Mouse (Mus musculus): ENCODE data around the gene Gjb2. TPM values are rescaled to one million over a fixed set of nuclear protein-coding genes. Genes with fewer than 3 reads are reported as not detected.
A peak's percentile ranks its signal among the peaks of the same experiment; 100 is the strongest.
"Not testable (repeated sequence)": the region's sequence is repeated elsewhere in the genome, so short reads cannot be mapped to it uniquely, and the experiment has no call there.

Gene Gjb2
- polyA plus RNA-seq, 1 experiment from 2014 or later = 11.4 TPM

- Histone ChIP-seq H3K4me3 (replicated peaks) (peak overlapping the region; percentile 56), H3K36me3 (no peaks in the 10 kb centered on the region), H3K9ac (replicated peaks) (no peak overlapping the region), H3K27ac (replicated peaks) (no peak overlapping the region), H3K9me3 (replicated peaks) (no peaks in the 10 kb centered on the region), H3K27me3 (replicated peaks) (peaks cover 67% of the 10 kb centered on the region), H3K4me2 (peak overlapping the region; percentile 99), H3K4me1 (peaks cover 20% of the 10 kb centered on the region)
- ATAC-seq (ENCODE audit: low FRiP score) = no peak
- 14% methylated on average over 14 of the region's 14 CpGs for WGBS
These were observed 609 bp upstream of the Gjb2 start for GRCm38 (mm10) chr14:57105111-57105510.

- peak; percentile 32; the same call in 1 of the 2 replicates for ATAC-seq (ENCODE audit: low FRiP score)
- Histone ChIP-seq H3K36me3 (no peaks in the 10 kb centered on the region), H3K4me2 (peak overlapping the region; percentile 99), H3K4me3 (replicated peaks) (peak overlapping the region; percentile 56), H3K9me3 (replicated peaks) (no peaks in the 10 kb centered on the region), H3K27ac (replicated peaks) (no peak overlapping the region), H3K27me3 (replicated peaks) (peaks cover 67% of the 10 kb centered on the region), H3K4me1 (peaks cover 20% of the 10 kb centered on the region), H3K9ac (replicated peaks) (peak overlapping the region; percentile 42)
- WGBS = 2% methylated on average over 22 of the region's 22 CpGs
These were observed 794 bp downstream of the Gjb2 start for GRCm38 (mm10) chr14:57103711-57104105.

- Histone ChIP-seq H3K4me1 (peaks cover 20% of the 10 kb centered on the region), H3K9ac (replicated peaks) (no peak overlapping the region), H3K4me3 (replicated peaks) (peak overlapping the region; percentile 56), H3K9me3 (replicated peaks) (no peaks in the 10 kb centered on the region), H3K4me2 (peak overlapping the region; percentile 99), H3K36me3 (no peaks in the 10 kb centered on the region), H3K27me3 (replicated peaks) (peaks cover 64% of the 10 kb centered on the region), H3K27ac (replicated peaks) (no peak overlapping the region)
- WGBS = 59% methylated on average over 6 of the region's 6 CpGs
- no peak for ATAC-seq (ENCODE audit: low FRiP score)
These were observed 1.4 kb downstream of the Gjb2 start for GRCm38 (mm10) chr14:57103121-57103520.

DNA sequence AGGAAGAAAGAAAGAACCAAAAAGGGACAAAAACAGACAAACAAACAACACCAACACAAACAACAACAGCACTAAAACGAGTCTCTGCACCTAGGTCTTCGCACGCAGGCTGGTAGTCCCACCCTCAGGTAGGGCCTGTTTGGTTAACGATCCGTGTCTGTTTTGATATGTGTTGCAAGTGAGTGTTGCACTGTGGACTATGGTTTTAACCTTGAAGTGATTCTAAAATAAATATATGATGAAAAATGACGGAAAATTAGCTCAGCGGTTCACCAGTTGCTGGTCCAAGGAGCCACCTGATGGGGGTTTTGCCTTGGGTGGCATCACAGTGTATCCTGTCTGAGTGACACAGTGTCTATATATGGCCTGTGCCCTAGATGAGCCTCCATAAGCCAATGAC, 2.9 kb downstream of the Gjb2 start:
- no peak overlapping the region for H3K9ac ChIP-seq (replicated peaks)
- H3K4me1 ChIP-seq = peaks cover 20% of the 10 kb centered on the region
- H3K36me3 ChIP-seq = no peaks in the 10 kb centered on the region
- peaks cover 49% of the 10 kb centered on the region for H3K27me3 ChIP-seq (replicated peaks)
- H3K27ac ChIP-seq (replicated peaks) = no peak overlapping the region
- H3K4me2 ChIP-seq = no peak overlapping the region
- WGBS = 89% methylated on average over 7 of the region's 7 CpGs
- no peaks in the 10 kb centered on the region for H3K9me3 ChIP-seq (replicated peaks)
- no peak overlapping the region for H3K4me3 ChIP-seq (replicated peaks)
- ATAC-seq (ENCODE audit: low FRiP score) = no peak

DNA sequence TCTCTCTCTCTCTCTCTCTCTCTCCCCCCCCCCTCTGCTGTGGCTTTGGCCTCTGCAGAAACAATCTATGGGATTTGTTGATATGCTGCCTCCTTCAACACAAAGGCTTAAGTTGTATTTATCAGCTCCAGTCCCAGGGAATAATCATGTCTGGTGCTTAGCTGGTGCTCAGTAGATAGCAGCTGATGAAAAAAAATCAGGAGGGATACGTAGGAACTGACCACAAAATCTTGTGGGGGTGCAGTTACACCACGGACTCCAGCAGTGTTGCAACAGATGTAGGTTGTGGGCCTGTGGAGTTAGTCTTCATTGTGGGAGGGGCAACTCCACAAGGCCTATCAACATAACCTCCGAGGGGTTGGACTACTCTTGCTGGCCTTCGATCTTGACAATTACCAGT, 8.6 kb downstream of the Gjb2 start:
- no peak overlapping the region for H3K4me3 ChIP-seq (replicated peaks)
- 79% methylated on average over 4 of the region's 4 CpGs for WGBS
- no peaks in the 10 kb centered on the region for H3K9me3 ChIP-seq (replicated peaks)
- no peaks in the 10 kb centered on the region for H3K27me3 ChIP-seq (replicated peaks)
- no peaks in the 10 kb centered on the region for H3K4me1 ChIP-seq
- H3K4me2 ChIP-seq = no peak overlapping the region
- H3K27ac ChIP-seq (replicated peaks) = no peak overlapping the region
- no peak overlapping the region for H3K9ac ChIP-seq (replicated peaks)
- no peak for ATAC-seq (ENCODE audit: low FRiP score)
- no peaks in the 10 kb centered on the region for H3K36me3 ChIP-seq

- Histone ChIP-seq H3K27ac (replicated peaks) (no peak overlapping the region), H3K4me1 (no peaks in the 10 kb centered on the region), H3K9ac (replicated peaks) (no peak overlapping the region), H3K27me3 (replicated peaks) (no peaks in the 10 kb centered on the region), H3K4me3 (replicated peaks) (no peak overlapping the region), H3K9me3 (replicated peaks) (no peaks in the 10 kb centered on the region), H3K4me2 (no peak overlapping the region), H3K36me3 (no peaks in the 10 kb centered on the region)
- ATAC-seq (ENCODE audit: low FRiP score) = no peak
- WGBS = 7% methylated on average over 6 of the region's 8 CpGs
These were observed 11.5 kb downstream of the Gjb2 start for GRCm38 (mm10) chr14:57093029-57093428.

DNA sequence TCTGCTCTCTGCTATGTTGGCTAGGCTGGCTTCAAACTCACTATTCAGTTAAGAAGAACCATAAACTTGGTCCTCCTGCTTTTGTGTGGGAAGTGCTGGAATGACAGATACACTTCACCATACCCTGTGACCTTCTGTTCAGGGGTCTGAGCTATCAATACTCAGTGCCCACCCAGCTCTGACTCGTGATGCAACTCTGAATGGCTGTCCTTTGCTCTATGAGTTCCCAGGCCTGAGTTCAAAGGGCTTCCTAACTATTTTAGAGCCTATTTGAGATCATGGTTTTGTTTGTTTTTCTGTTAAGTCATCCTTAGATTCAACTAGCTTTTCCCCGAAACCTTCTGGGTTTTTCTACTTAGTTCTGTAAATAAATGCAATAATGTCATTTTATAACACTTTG, 14.5 kb downstream of the Gjb2 start:
- 52% methylated on average over 2 of the region's 2 CpGs for WGBS
- H3K36me3 ChIP-seq = no peaks in the 10 kb centered on the region

DNA sequence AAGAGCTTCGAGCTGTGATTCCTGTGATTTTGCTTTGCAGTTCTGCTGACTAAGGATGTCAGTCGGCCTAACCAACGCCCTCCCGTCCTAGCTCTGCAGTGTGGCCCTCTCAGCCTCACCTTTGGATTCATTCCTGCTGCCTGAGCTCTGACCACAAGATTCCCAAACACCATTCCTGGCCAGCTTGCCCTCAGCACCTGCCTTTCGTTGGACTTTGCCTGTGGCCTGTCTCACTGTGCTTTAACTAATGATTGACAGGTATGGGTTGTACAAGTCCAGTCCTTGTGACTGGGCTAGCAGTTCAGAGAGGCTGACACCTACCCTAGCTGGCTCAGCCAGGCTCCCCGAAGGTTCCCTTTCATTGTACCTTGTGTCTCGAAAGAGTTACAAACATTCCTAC, 15.4 kb downstream of the Gjb2 start:
- 87% methylated on average over 7 of the region's 7 CpGs for WGBS
- H3K9me3 ChIP-seq (replicated peaks) = no peaks in the 10 kb centered on the region
- H3K4me2 ChIP-seq = no peak overlapping the region
- no peaks in the 10 kb centered on the region for H3K27me3 ChIP-seq (replicated peaks)
- H3K4me1 ChIP-seq = no peaks in the 10 kb centered on the region
- ATAC-seq (ENCODE audit: low FRiP score) = no peak
- H3K4me3 ChIP-seq (replicated peaks) = no peak overlapping the region
- H3K9ac ChIP-seq (replicated peaks) = no peak overlapping the region
- H3K36me3 ChIP-seq = no peaks in the 10 kb centered on the region
- H3K27ac ChIP-seq (replicated peaks) = no peak overlapping the region

More for the DNA sequence above, 14.5 kb downstream of the Gjb2 start:
- Histone ChIP-seq H3K9me3 (replicated peaks) (no peaks in the 10 kb centered on the region), H3K4me1 (no peaks in the 10 kb centered on the region), H3K9ac (replicated peaks) (no peak overlapping the region), H3K27ac (replicated peaks) (no peak overlapping the region), H3K27me3 (replicated peaks) (no peaks in the 10 kb centered on the region), H3K4me3 (replicated peaks) (no peak overlapping the region), H3K4me2 (no peak overlapping the region)
- no peak for ATAC-seq (ENCODE audit: low FRiP score)

DNA sequence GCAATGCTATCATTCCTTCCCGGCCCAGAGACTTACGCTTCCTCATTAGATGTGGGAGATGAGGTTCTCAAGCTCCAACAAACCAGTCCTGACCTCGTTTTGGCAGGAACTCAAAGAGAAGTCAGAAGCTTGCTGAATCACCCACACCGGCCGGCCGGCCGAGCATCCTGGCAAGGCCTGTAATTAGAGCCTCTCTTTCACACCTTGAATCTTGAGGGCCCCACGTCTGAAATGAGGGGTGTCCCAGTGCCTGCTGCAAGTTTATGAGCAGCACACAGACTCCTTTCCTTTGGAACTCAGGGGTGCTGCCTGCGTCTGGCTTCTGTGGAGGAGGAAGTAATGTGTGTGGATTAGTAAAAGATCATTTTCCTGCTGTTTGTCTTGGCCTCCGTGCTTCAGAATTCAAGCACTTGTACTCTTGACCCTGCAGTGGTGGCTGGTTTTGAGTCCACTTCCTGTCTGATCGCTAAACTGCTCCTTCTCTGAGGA, 20.3 kb downstream of the Gjb2 start:
- 63% methylated on average over 11 of the region's 11 CpGs for WGBS
- ATAC-seq (ENCODE audit: low FRiP score) = no peak

GRCm38 (mm10) chr14:57082863-57083262, 21.6 kb downstream of the Gjb2 start:
- Histone ChIP-seq H3K9ac (replicated peaks) (no peak overlapping the region), H3K9me3 (replicated peaks) (no peaks in the 10 kb centered on the region), H3K27me3 (replicated peaks) (no peaks in the 10 kb centered on the region), H3K27ac (replicated peaks) (no peak overlapping the region), H3K4me1 (no peaks in the 10 kb centered on the region), H3K36me3 (no peaks in the 10 kb centered on the region), H3K4me2 (no peak overlapping the region), H3K4me3 (replicated peaks) (no peak overlapping the region)
- WGBS = 97% methylated on average over 1 of the region's 1 CpGs
- no peak for ATAC-seq (ENCODE audit: low FRiP score)

More for the DNA sequence above, 20.3 kb downstream of the Gjb2 start:
- Histone ChIP-seq H3K4me1 (no peaks in the 10 kb centered on the region), H3K36me3 (no peaks in the 10 kb centered on the region), H3K27me3 (replicated peaks) (no peaks in the 10 kb centered on the region), H3K27ac (replicated peaks) (no peak overlapping the region), H3K9me3 (replicated peaks) (no peaks in the 10 kb centered on the region), H3K4me2 (no peak overlapping the region), H3K4me3 (replicated peaks) (no peak overlapping the region), H3K9ac (replicated peaks) (no peak overlapping the region)

GRCm38 (mm10) chr14:57075537-57075936, 29.0 kb downstream of the Gjb2 start:
- Histone ChIP-seq H3K4me2 (no peak overlapping the region), H3K36me3 (no peaks in the 10 kb centered on the region), H3K9me3 (replicated peaks) (no peaks in the 10 kb centered on the region), H3K27me3 (replicated peaks) (no peaks in the 10 kb centered on the region), H3K9ac (replicated peaks) (no peak overlapping the region), H3K4me1 (no peaks in the 10 kb centered on the region), H3K4me3 (replicated peaks) (no peak overlapping the region), H3K27ac (replicated peaks) (no peak overlapping the region)
- ATAC-seq (ENCODE audit: low FRiP score) = no peak
- 88% methylated on average over 6 of the region's 6 CpGs for WGBS

GRCm38 (mm10) chr14:57069906-57070305, 34.6 kb downstream of the Gjb2 start:
- H3K27me3 ChIP-seq (replicated peaks); H3K4me3 ChIP-seq (replicated peaks); H3K36me3 ChIP-seq; H3K27ac ChIP-seq (replicated peaks); ATAC-seq (ENCODE audit: low FRiP score); H3K9ac ChIP-seq (replicated peaks); H3K4me2 ChIP-seq; H3K9me3 ChIP-seq (replicated peaks); H3K4me1 ChIP-seq: not testable (repeated sequence)
- WGBS = 0% methylated on average over 2 of the region's 2 CpGs

DNA sequence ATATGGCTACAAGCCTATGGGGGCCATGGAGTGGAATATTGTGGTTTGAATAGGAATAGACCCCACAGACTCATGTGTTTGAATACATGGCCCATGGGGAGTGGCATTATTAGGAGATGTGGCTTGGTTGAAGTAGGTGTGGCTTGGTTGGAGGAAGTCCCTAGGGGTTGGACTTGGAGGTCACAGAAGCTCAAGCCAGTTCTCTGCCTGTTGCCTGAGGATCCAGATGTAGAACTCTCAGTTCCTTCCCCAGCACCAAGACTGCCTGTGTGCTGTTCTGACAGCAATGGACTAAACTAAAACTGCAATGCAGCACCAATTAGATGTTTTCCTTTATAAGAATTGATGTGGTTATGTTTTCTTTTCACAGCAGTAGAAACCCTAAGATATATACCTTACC, 38.4 kb downstream of the Gjb2 start:
- no peak for ATAC-seq (ENCODE audit: low FRiP score)
- no peaks in the 10 kb centered on the region; the same call in 1 of the 2 replicates for H3K9me3 ChIP-seq (replicated peaks)
- H3K4me3 ChIP-seq (replicated peaks) = no peak overlapping the region
- no peak overlapping the region for H3K4me2 ChIP-seq
- no peak overlapping the region for H3K27ac ChIP-seq (replicated peaks)
- no peaks in the 10 kb centered on the region for H3K4me1 ChIP-seq
- H3K36me3 ChIP-seq = no peaks in the 10 kb centered on the region
- H3K9ac ChIP-seq (replicated peaks) = no peak overlapping the region
- no peaks in the 10 kb centered on the region for H3K27me3 ChIP-seq (replicated peaks)
